Mouse (Mus musculus) C2C12 (cell line): ENCODE measurements at regions not wholly inside any gene's neighbourhood (a gene's known extent, or its start where the extent isn't known, plus 50 kb on each side); places are given as distances from the start of the nearest gene placed in this dataset.

Experiments
- CEBPB ChIP-seq: IDR thresholded peaks from one replicate; pipeline ENCODE4 v1.6.1; 2011; ENCODE audit warnings: low read depth, mild to moderate bottlenecking, control low read depth, moderate library complexity
- CTCF ChIP-seq: IDR thresholded peaks from one replicate; pipeline ENCODE4 v1.5.1; 2011; ENCODE audit not compliant: control insufficient read depth, insufficient read depth, insufficient read length
- MYOG ChIP-seq: IDR thresholded peaks from one replicate; pipeline ENCODE4 v1.6.1; 2011; ENCODE audit not compliant: control insufficient read depth, insufficient read length; ENCODE audit errors: extremely low read depth
- USF1 ChIP-seq: IDR thresholded peaks from one replicate; pipeline ENCODE4 v1.6.1; 2011; ENCODE audit warnings: low read depth, mild to moderate bottlenecking, control low read depth, moderate library complexity

DNA sequence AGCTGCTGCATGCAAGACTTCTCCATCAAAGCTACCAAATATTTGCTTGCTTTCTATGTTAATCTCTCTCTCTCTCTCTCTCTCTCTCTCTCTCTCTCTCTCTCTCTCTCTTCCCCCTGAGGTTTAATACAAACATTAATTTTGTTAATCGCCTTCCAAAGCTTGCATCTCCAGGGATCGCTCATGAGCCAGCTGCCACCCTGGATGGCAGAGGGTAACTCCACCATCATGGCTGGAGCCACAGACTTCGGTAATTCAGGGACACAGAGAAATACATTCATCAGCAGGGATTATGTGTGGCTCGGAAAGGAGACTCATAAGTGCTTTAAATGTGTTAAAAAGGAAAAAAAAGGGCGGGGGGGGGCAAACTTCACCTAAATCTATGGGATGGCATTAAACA, 601.7 kb upstream of the Tenm3 start:
- no peak for TF ChIP-seq CTCF
- TF ChIP-seq CEBPB = no peak
- no peak for TF ChIP-seq MYOG
- TF ChIP-seq USF1 = no peak
